Mouse (Mus musculus) heart, embryonic 16.5 days (tissue): ENCODE measurements around the gene Lrp11. TPM values are rescaled to one million over a fixed set of nuclear protein-coding genes. Genes with fewer than 3 reads are reported as not detected.
"Not testable (repeated sequence)": the region's sequence is repeated elsewhere in the genome, so short reads cannot be mapped to it uniquely, and the experiment has no call there.

Experiments
- ATAC-seq: fragments of 200-750 bp; cut with Nextera tagmentation; replicated peaks from 2 replicates; pipeline ENCODE4 v1.8.0; 2017; ENCODE audit warnings: moderate number of reproducible peaks; ENCODE audit not compliant: insufficient read depth, low FRiP score; ENCODE audit errors: extremely low read depth
- H3K27ac ChIP-seq: fragments of 300-500 bp; sonication (generic); 2 replicates; pipeline ENCODE4 v1.5.1; 2014; ENCODE audit warnings: mild to moderate bottlenecking, low read length, control low read depth, moderate library complexity
- H3K27me3 ChIP-seq: fragments of 300-500 bp; sonication (generic); 2 replicates; pipeline ENCODE4 v1.6.1; 2014; ENCODE audit warnings: low read length, mixed read lengths; ENCODE audit not compliant: control insufficient read depth, insufficient read depth
- H3K36me3 ChIP-seq: fragments of 300-500 bp; sonication (generic); 2 replicates; pipeline ENCODE4 v1.6.1; 2014; ENCODE audit not compliant: control insufficient read depth, insufficient read depth
- H3K4me1 ChIP-seq: fragments of 300-500 bp; sonication (generic); 2 replicates; pipeline ENCODE4 v1.6.1; 2014; ENCODE audit warnings: low read length, mixed read lengths; ENCODE audit not compliant: control insufficient read depth, insufficient read depth
- H3K4me2 ChIP-seq: fragments of 300-500 bp; sonication (generic); 2 replicates; pipeline ENCODE4 v1.6.1; 2014; ENCODE audit warnings: low read depth, mild to moderate bottlenecking, control low read depth, low read length
- H3K4me3 ChIP-seq: fragments of 300-500 bp; sonication (generic); 2 replicates; pipeline ENCODE4 v1.5.1; 2014; ENCODE audit warnings: mild to moderate bottlenecking, control low read depth, low read length
- H3K9ac ChIP-seq: fragments of 300-500 bp; sonication (generic); 2 replicates; pipeline ENCODE4 v1.6.1; 2014; ENCODE audit warnings: low read length, control low read depth
- H3K9me3 ChIP-seq: fragments of 300-500 bp; sonication (generic); replicated peaks from 2 replicates; pipeline ENCODE4 v1.6.1; 2016; ENCODE audit warnings: low read length; ENCODE audit not compliant: control insufficient read depth
- WGBS: fragments of 180-500 bp; shearing (Covaris S2); extraction: QIAGEN DNeasy Blood & Tissue Kit; methylation state at CpG from one replicate; pipeline ENCODE4 v1.1.7; 2014; 5-methylcytosine and 5-hydroxymethylcytosine counted together
- polyA plus RNA-seq: library from polyadenylated mRNA; unstranded; fragments of >200 nt; fragmentation: Nextera tagmentation; extraction: Ambion mirVana; gene quantifications from 2 replicates; pipeline ENCODE4 v1.2.1, GENCODE M21; 2015

Lrp11 gene
- polyA plus RNA-seq, 1 experiment from 2014 or later: 0.84 TPM

- 92% methylated on average over 9 of the region's 11 CpGs for WGBS
- not testable (repeated sequence) for ATAC-seq
Observed at GRCm38 (mm10) chr10:7617146-7617545, 27.5 kb downstream of the Lrp11 start.

GRCm38 (mm10) chr10:7617556-7617955 lies 28.0 kb downstream of the Lrp11 start:
- H3K27ac ChIP-seq, H3K9ac ChIP-seq, H3K4me1 ChIP-seq, H3K36me3 ChIP-seq, H3K9me3 ChIP-seq, H3K27me3 ChIP-seq, ATAC-seq, H3K4me2 ChIP-seq, H3K4me3 ChIP-seq: not testable (repeated sequence)
- 74% methylated on average over 3 of the region's 3 CpGs for WGBS

More at GRCm38 (mm10) chr10:7617146-7617545, 27.5 kb downstream of the Lrp11 start:
- not testable (repeated sequence) for H3K9me3 ChIP-seq, H3K9ac ChIP-seq, H3K36me3 ChIP-seq, H3K27me3 ChIP-seq, H3K4me3 ChIP-seq, H3K4me1 ChIP-seq, H3K4me2 ChIP-seq, H3K27ac ChIP-seq

GRCm38 (mm10) chr10:7619821-7620241 lies 30.2 kb downstream of the Lrp11 start:
- H3K4me1 ChIP-seq: peaks cover 14% of the 10 kb centered on the region
- H3K36me3 ChIP-seq: no peaks in the 10 kb centered on the region
- H3K9ac ChIP-seq: no peak overlapping the region
- no peak overlapping the region for H3K4me3 ChIP-seq
- H3K27ac ChIP-seq: no peak overlapping the region
- H3K9me3 ChIP-seq: peaks cover under 1% of the 10 kb centered on the region
- no peak for ATAC-seq
- 94% methylated on average over 5 of the region's 5 CpGs for WGBS
- no peaks in the 10 kb centered on the region for H3K27me3 ChIP-seq
- H3K4me2 ChIP-seq: no peak overlapping the region

GRCm38 (mm10) chr10:7620723-7621122 lies 31.1 kb downstream of the Lrp11 start:
- Histone ChIP-seq H3K36me3 (no peaks in the 10 kb centered on the region), H3K4me1 (peaks cover 14% of the 10 kb centered on the region), H3K9me3 (no peaks in the 10 kb centered on the region), H3K4me2 (no peak overlapping the region), H3K27ac (no peak overlapping the region), H3K4me3 (no peak overlapping the region), H3K27me3 (no peaks in the 10 kb centered on the region), H3K9ac (no peak overlapping the region)
- ATAC-seq: no peak
- 72% methylated on average over 5 of the region's 5 CpGs for WGBS

GRCm38 (mm10) chr10:7622378-7622777 lies 32.8 kb downstream of the Lrp11 start:
- Histone ChIP-seq H3K9ac (no peak overlapping the region), H3K36me3 (no peaks in the 10 kb centered on the region), H3K4me2 (peak overlapping the region; percentile 39), H3K4me1 (peaks cover 18% of the 10 kb centered on the region), H3K4me3 (no peak overlapping the region), H3K27me3 (no peaks in the 10 kb centered on the region), H3K9me3 (no peaks in the 10 kb centered on the region), H3K27ac (peak overlapping the region; percentile 54)
- 52% methylated on average over 3 of the region's 3 CpGs for WGBS
- peak; percentile 79 for ATAC-seq

- no peak overlapping the region for H3K27ac ChIP-seq
- ATAC-seq: no peak
- no peak overlapping the region for H3K4me2 ChIP-seq
- 71% methylated on average over 3 of the region's 3 CpGs for WGBS
- H3K36me3 ChIP-seq: no peaks in the 10 kb centered on the region
- H3K4me3 ChIP-seq: no peak overlapping the region
- no peak overlapping the region for H3K9ac ChIP-seq
- H3K27me3 ChIP-seq: no peaks in the 10 kb centered on the region
- H3K4me1 ChIP-seq: peaks cover 26% of the 10 kb centered on the region
- H3K9me3 ChIP-seq: no peaks in the 10 kb centered on the region
Observed at GRCm38 (mm10) chr10:7623861-7624518, 34.4 kb downstream of the Lrp11 start.

- no peak overlapping the region for H3K4me2 ChIP-seq
- no peaks in the 10 kb centered on the region for H3K27me3 ChIP-seq
- peaks cover 31% of the 10 kb centered on the region for H3K4me1 ChIP-seq
- 43% methylated on average over 4 of the region's 4 CpGs for WGBS
- ATAC-seq: no peak
- no peak overlapping the region for H3K4me3 ChIP-seq
- H3K27ac ChIP-seq: no peak overlapping the region
- H3K9me3 ChIP-seq: no peaks in the 10 kb centered on the region
- peaks cover 9% of the 10 kb centered on the region; the same call in 1 of the 2 replicates for H3K36me3 ChIP-seq
- H3K9ac ChIP-seq: no peak overlapping the region
Observed at GRCm38 (mm10) chr10:7629092-7629491, 39.5 kb downstream of the Lrp11 start.

GRCm38 (mm10) chr10:7630286-7630685 lies 40.7 kb downstream of the Lrp11 start:
- no peak overlapping the region for H3K4me3 ChIP-seq
- no peak for ATAC-seq
- H3K9me3 ChIP-seq: no peaks in the 10 kb centered on the region
- no peak overlapping the region for H3K4me2 ChIP-seq
- no peak overlapping the region for H3K27ac ChIP-seq
- H3K4me1 ChIP-seq: peaks cover 31% of the 10 kb centered on the region
- no peak overlapping the region for H3K9ac ChIP-seq
- WGBS: 82% methylated on average over 5 of the region's 5 CpGs
- H3K36me3 ChIP-seq: peaks cover 9% of the 10 kb centered on the region; the same call in 1 of the 2 replicates
- no peaks in the 10 kb centered on the region for H3K27me3 ChIP-seq

GRCm38 (mm10) chr10:7630951-7631720 lies 41.5 kb downstream of the Lrp11 start:
- 47% methylated on average over 16 of the region's 16 CpGs for WGBS
- no peak overlapping the region for H3K27ac ChIP-seq
- peak; percentile 75 for ATAC-seq
- H3K9me3 ChIP-seq: no peaks in the 10 kb centered on the region
- peaks cover 9% of the 10 kb centered on the region; the same call in 1 of the 2 replicates for H3K36me3 ChIP-seq
- no peak overlapping the region for H3K9ac ChIP-seq
- peak overlapping the region; percentile 21; the same call in 1 of the 2 replicates for H3K4me2 ChIP-seq
- peaks cover 31% of the 10 kb centered on the region for H3K4me1 ChIP-seq
- no peaks in the 10 kb centered on the region for H3K27me3 ChIP-seq
- no peak overlapping the region for H3K4me3 ChIP-seq
